Mouse (Mus musculus) c-Kit-positive CD71-negative TER-119-negative erythroid progenitor cells, embryonic 14.5 days (primary cell): ENCODE measurements around the gene Acot2.
"Not testable (repeated sequence)": the region's sequence is repeated elsewhere in the genome, so short reads cannot be mapped to it uniquely, and the experiment has no call there.

Source experiments
- DNase-seq: peaks from one replicate; pipeline ENCODE4 v3.0.0-alpha.2; 2013; ENCODE audit warnings: low read depth

The Acot2 gene

DNA sequence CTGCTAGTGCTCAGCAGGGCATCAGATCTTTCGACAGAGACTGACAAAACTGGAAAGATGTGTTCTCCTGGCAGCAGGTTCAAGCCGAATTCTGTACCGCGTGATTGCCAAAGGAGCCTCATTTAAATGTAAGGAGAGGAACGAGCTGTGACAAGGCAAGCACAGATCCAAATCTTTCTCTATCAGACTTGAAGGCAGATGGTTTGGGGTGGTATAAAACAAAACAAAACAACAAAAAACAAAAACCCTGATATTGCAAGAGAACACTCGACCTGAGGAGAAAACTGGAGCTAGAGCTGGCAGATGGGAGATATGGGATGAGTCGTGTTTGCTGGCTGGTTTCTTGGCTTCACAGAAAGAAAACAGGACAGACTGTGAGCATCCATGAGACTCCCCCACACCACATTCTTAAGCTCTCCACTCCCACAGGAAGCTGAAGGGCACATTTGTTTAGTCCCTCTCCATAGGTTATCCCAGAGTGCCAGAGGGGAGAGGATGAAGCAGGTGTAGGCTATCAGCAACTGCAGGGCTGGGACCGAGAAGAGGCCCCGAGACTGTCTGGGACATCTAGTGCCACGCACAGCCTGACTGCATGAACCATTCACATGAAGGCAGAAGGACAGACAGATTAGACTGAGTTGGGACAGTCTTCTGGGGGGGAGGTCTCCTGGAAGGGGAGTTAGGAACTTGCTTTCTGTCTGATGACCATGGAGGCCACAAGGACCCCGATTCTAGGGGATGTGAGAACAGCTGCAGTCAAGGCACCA lies 10.9 kb downstream of the Acot2 start:
- DNase-seq, result no peak

DNA sequence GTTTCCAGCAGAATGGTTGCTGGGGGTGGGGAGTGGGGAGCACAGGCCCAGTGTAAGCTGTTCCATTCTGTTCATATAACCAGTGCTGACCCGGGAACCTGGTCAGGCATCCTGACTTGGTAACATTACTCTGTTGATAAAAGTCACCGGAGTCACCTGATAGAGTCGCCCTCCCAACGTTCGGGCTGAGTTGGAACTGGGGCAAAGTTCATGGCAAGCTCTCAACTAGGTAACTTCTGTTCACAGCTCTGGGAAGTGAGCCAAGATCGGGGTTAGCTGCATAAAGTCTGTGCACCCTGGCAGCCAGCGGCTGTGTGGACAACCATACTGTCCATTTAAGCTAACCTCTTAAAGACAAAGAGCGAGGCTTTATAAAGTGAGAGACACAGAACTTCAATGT lies 11.6 kb downstream of the Acot2 start:
- not testable (repeated sequence) for DNase-seq

DNA sequence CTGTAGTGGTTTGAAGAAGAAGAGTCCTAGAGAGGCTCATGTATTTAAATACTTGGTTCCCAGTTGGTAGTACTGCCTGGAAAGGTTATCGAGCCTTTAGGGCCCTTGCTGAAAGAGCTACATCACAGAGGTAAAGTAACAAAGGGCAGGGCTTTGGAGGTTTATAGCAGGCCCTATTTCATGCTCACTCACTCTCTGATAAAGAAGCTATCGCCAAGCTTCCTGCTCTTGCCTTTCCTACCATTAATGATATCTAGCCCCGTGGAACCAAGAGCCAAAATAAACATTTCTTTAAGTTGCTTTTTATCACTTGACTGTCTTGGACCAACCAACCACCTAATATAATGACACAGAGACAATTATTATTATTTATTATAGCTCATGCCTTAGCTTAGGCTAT lies 12.8 kb downstream of the Acot2 start:
- no peak for DNase-seq

- DNase-seq, result no peak
Measured at GRCm38 (mm10) chr12:84003866-84004265, 16.2 kb downstream of the Acot2 start.

DNA sequence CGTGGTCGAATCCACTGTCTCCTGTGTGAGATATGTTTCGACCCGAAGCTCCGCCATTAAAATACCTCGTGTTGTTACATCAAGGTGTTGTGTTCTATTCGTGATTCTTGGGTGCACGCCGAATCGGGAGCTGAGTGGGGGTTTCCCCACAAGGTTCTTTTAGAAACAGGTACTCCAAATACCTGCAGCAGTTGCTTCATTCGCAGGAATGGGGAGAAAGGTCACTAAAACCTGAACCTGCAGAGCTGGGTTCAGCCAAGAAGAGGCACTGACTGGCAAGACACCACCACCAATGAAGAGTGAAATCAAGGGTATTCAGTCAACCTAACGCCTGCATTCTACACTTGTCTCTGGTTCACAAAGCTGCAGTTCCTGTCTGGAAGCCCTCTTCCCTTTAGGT lies 20.6 kb downstream of the Acot2 start:
- no peak for DNase-seq

- DNase-seq, result no peak
Measured at GRCm38 (mm10) chr12:84008729-84009128, 21.1 kb downstream of the Acot2 start.

DNA sequence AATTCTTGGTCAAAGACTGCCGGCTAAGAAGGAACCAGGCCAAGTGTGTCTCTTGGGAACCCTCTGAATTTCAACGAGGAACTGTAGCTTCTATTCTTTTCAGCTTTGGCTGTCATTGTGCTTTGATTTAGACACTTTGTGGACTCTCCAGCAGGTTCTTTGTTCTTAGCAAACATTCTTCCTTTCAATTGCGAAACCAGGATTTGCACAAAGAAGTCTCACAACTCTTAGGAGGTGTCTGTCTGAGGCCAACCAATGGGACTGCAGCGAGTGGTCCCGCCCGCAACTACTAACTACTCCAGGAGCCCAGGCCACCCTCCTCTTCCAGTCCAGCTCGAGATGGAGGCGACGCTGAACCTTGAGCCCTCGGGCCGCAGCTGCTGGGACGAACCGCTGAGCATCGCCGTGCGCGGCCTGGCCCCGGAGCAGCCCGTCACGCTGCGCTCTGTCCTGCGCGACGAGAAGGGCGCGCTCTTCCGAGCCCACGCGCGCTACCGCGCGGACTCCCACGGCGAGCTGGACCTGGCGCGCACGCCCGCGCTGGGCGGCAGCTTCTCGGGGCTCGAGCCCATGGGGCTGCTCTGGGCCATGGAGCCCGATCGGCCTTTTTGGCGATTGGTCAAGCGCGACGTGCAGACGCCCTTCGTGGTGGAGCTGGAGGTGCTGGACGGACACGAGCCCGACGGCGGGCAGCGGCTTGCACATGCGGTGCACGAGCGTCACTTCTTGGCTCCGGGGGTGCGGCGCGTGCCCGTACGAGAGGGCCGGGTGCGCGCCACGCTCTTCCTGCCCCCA lies 21.7 kb downstream of the Acot2 start, which contains the start of gene Acot1:
Acot1 (plus strand) TSS at position 320 of the 795 bp plus-strand sequence.
- not testable (repeated sequence) for DNase-seq

- no peak for DNase-seq
Measured at GRCm38 (mm10) chr12:84010201-84010600, 22.5 kb downstream of the Acot2 start.

DNA sequence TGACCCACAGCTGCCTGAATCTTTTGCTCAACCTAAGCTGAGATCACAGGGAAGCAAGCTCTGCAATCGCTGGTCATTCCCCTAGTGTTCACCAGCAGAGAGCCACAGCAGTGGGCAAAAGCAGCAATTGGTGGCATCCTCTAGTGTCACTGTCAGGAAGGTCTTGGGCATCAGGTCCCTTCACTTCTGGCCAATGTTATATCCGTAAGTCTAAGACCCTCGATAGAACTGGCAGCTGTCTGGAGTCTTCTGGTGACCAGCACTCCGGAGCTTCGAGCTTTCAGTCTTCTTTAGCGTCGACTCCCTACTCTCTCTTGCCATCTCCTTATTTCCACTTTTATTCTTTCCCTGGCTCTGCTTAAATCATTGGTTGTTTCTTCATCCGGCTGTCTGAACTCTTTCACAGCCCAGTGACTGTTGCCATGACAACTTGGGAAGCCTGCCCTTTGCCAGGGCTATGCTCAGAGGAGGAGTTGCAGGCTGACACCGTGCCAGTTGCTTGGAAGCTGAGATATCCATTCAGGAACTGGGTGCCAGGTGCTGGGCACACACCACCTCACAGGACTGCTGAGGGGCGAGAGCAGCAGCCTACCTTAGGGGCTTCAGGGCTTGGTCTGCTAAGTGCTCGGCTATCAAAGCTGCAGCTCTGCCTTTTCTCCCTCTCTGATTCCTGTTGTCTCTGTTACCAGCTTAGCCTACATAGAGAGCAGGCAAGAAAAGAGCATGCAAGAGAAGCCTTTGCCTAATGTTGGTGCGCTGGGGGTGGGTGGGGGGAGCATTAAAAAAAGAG lies 23.8 kb downstream of the Acot2 start:
- no peak for DNase-seq

- no peak for DNase-seq
Measured at GRCm38 (mm10) chr12:84013130-84013529, 25.5 kb downstream of the Acot2 start.

DNA sequence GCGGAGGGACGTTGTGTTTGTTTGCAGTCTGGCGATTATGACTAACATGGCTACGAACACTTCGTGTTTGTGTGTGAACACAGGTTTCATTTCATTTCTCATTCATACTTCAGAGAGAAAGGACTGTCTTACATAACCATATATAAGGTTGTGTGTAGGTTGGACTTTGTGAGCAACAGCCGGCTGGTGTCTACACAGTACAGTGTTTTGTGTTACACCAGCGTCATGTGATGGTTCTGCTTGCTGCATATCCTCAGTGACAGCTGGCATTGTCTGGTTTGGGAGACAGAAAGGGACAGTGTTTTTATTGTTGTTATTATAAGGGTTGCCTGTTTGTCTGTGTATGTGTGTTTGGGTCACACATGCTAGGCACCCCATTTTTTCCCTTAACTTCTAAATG lies 26.0 kb downstream of the Acot2 start:
- DNase-seq, result no peak

GRCm38 (mm10) chr12:84020528-84020927 lies 32.9 kb downstream of the Acot2 start:
- DNase-seq, result not testable (repeated sequence)

GRCm38 (mm10) chr12:84022266-84022665 lies 34.6 kb downstream of the Acot2 start:
- not testable (repeated sequence) for DNase-seq

DNA sequence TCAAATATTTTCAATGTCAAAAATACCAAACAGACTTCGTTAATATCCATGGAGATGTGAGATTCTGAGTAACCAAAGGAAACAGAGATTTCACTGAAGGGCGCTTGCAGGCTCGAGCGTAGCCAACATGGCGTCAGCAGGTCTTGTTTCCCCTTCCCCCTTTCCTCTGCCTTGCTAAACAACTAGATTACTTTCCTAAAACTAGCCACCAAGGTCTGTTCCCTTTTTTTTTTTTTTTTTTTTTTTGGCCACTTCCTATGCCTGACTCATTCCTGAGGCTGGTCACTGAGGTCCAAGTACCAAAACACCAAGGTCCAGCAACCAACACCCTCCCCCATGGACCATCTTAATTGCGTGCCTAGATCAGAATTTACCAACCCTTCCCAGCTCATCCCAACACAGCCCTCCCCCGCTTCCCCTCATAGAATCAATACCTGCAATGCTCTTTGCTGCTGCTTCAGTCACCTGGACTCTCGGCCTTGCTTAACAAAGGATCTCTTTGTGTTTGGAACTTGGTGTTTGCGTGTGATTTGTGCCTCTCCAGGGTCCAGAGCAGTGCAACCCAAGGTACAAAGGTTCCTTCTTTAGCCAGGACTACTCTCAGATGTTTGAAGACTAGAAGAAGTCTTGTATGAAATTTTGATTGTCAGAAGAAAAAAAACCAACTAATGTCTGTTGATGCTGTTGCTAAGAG lies 35.5 kb downstream of the Acot2 start:
- no peak for DNase-seq

DNA sequence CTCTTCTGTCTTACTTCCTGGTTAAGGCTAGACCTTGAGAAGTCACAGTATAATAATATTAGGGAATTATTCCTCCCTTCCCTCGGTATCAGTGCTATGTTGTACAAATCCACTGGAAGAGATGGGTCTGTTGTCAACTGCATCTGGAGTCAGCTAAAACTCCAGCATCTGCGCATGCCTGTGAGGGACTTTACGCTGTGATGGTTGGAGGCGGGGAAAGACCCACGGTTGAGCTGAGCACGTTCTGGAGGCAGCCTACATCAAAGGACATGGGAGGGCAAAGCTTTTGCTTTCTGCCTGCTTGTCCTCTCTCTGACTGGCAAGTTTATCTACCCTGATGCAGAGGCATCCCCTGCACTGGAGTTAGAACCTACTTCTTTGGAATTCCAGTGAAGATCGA lies 38.2 kb downstream of the Acot2 start:
- no peak for DNase-seq

- DNase-seq, result not testable (repeated sequence)
Measured at GRCm38 (mm10) chr12:84028328-84028727, 40.7 kb downstream of the Acot2 start.

- not testable (repeated sequence) for DNase-seq
Measured at GRCm38 (mm10) chr12:84029043-84029442, 41.4 kb downstream of the Acot2 start.

DNA sequence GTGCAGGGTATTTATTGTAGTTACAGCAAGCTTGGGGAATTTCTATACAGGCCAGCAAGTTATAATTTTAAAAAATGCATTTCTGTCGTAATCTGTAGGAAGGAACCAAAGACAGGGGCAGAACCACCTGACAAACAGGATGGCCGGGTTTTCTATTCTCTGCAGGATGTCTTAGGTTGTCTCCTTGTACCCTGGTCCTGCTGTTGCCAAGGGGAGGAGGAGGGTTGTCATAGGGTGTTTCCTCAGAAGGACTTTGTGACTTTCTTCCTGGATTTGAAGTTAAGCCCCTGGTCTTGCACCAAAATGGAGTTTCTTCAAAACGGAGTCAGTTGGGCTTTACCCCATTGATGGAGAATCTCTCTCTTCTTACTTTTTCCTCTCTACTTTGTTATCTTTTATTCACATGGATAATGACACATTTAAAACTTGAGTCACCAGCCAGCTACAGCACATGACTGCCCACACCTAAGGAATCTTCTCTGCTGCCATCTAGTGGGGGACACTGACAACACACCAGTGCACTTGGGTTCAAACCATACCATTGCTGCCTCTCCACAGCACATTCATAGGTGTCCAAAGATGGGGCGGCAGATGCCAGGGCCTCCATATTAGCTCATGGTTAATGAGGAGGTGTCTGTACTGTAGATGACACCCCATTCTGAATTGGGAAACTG lies 43.1 kb downstream of the Acot2 start:
- peak; percentile 71 for DNase-seq

GRCm38 (mm10) chr12:84032854-84033253 lies 45.2 kb downstream of the Acot2 start:
- DNase-seq, result no peak

GRCm38 (mm10) chr12:84033302-84033701 lies 45.6 kb downstream of the Acot2 start:
- not testable (repeated sequence) for DNase-seq

- no peak for DNase-seq
Measured at GRCm38 (mm10) chr12:84034108-84034507, 46.4 kb downstream of the Acot2 start.
